Mouse (Mus musculus) skeletal muscle tissue, adult 2 months (tissue): Measurements from ENCODE around the gene Nupl1.

Experiments used
- DNase-seq: peaks from one replicate; pipeline ENCODE4 v3.0.0-alpha.2; 2012; ENCODE audit warnings: low read depth, low spot score

Nupl1 gene

GRCm38 (mm10) chr14:60152373-60152772 is 98.9 kb downstream of the Nupl1 start:
- DNase-seq: no peak

DNA sequence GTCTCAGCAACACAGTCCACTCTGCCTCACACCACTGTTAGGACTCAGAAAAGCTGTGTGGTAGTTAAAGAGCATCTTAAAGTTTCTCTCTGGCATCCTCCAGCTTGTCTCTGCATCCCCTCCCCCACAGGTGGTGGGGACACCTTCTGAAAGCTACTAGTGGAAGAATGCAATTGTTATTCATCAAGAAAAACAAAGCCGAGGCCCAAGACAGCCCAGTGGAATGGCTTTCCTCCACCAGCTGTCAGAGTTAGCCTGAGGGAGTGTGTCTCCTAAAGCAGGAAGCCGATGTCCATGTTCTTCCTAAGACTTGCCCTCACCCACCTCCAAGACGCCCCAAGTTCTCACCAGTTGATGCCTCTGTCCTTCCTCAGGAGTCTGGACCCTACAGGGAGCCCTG is 102.3 kb downstream of the Nupl1 start:
- DNase-seq: no peak

DNA sequence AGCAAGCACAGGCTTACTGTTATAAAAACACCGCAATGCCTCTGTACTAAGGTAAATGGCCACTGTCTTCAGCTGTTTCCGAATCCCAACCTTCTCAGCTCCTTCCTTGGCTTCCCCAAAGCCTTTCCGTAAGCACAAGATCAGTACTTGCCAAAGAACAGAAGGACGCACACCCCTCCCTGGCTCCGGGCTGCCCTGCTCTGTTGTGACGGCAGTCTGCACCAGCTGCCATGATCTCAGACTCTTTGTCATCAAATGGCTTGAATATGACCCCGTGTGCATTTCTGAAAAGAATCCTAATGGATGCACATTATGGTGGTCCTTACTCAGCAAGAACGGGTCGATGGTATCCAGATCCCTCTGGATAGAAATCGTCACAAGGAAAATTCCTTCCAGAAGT is 108.0 kb downstream of the Nupl1 start:
- no peak for DNase-seq

DNA sequence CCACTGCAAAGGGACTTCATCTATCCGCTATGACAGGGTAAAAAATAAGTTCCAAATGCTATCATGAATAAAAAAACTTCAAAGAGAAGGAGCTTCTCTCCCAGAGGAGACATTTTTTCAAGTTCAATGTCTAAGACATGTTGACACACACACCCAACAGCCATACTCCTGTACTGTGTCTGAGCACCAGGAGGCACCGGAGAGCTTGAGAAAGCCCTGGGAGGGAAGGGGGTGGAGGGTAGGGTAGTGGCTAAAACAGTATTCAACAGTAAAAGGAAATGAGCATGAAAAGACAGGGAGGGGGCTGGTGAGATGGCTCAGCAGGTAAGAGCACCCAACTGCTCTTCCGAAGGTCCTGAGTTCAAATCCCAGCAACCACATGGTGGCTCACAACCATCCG is 112.9 kb downstream of the Nupl1 start:
- no peak for DNase-seq

DNA sequence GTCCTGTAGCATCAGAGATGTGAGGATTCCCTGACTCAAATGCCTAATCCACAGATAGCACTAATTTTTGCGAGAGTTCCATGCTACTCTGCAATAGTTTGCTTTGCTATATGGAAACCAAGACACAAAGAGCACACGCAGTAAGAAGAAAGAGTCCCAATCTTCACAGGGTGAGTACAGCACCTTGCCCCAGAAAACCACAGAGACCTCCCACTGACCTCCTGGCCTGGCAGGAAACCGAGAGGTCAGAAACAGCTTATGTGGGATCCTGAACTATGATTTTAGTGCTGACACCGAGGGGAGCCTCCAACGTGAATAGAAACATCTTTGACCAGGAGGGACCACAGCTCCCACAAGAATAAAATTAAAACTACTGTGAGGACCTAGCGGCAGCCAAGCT is 113.4 kb downstream of the Nupl1 start:
- no peak for DNase-seq

- no peak for DNase-seq
Observed at GRCm38 (mm10) chr14:60135801-60136200, 115.4 kb downstream of the Nupl1 start.

DNA sequence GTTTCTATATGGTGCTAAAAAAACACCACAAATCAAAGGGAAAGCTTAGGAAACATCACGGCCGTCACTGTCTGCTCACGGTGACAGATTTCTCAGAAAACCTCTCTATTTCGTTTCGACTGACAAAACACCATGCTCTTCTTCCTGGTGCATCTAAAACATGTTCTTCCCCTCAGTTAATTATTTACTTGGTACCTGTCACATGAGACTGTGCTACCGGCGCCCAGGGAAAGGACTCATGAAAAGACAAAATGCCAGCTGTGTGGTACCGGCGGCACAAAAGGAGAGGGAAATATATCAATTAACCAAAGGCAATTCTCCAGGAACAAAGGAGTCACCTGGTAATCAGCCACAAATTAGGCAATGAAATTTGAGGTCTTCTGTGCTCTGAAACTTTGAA is 116.5 kb downstream of the Nupl1 start:
- no peak for DNase-seq
